Mouse (Mus musculus) heart, adult 2 months (tissue): ENCODE measurements around the gene Ppp2r5b. TPM values are rescaled to one million over a fixed set of nuclear protein-coding genes. Genes with fewer than 3 reads are reported as not detected.
A peak's percentile ranks its signal among the peaks of the same experiment; 100 is the strongest.

ENCODE experiments used
- DNase-seq, 2 experiments: peaks; one replicate each; pipeline ENCODE4 v3.0.0; 2021
- H3K27ac ChIP-seq: fragments of 200-600 bp; 2 replicates; pipeline ENCODE4 v1.8.1; 2022
- H3K27me3 ChIP-seq: fragments of 200-500 bp; 2 replicates; pipeline ENCODE4 v1.6.1; 2012; ENCODE audit warnings: mild to moderate bottlenecking, low read length, inconsistent platforms, mixed read lengths; ENCODE audit not compliant: control insufficient read depth, insufficient read depth
- H3K36me3 ChIP-seq: fragments of 200-500 bp; 2 replicates; pipeline ENCODE4 v1.6.1; 2012; ENCODE audit warnings: low read length, inconsistent platforms; ENCODE audit not compliant: control insufficient read depth, insufficient read depth
- H3K4me1 ChIP-seq: fragments of 200-500 bp; 2 replicates; pipeline ENCODE4 v1.6.1; 2011; ENCODE audit warnings: low read length; ENCODE audit not compliant: control insufficient read depth, insufficient read depth
- H3K4me3 ChIP-seq: fragments of 200-600 bp; 2 replicates; pipeline ENCODE4 v1.8.1; 2022
- H3K79me2 ChIP-seq: fragments of 200-500 bp; replicated peaks from 2 replicates; pipeline ENCODE4 v1.6.1; 2012; ENCODE audit warnings: mild to moderate bottlenecking, inconsistent platforms, low read length, moderate library complexity, mixed read lengths; ENCODE audit not compliant: control insufficient read depth, insufficient read depth
- H3K9ac ChIP-seq: fragments of 200-500 bp; 2 replicates; pipeline ENCODE4 v1.6.1; 2012; ENCODE audit warnings: low read depth, mild to moderate bottlenecking, control low read depth, inconsistent platforms, low read length, mixed read lengths
- CTCF ChIP-seq: fragments of 200-600 bp; IDR thresholded peaks from 2 replicates; pipeline ENCODE4 v1.8.1; 2022; ENCODE audit warnings: antibody characterized with exemption, mild to moderate bottlenecking, moderate library complexity
- EP300 ChIP-seq: fragments of 200-500 bp; IDR thresholded peaks from 2 replicates; pipeline ENCODE4 v1.6.1; 2011; ENCODE audit warnings: low read depth, low read length, control low read depth; ENCODE audit not compliant: insufficient read depth
- POLR2A ChIP-seq: fragments of 200-500 bp; IDR thresholded peaks from 2 replicates; pipeline ENCODE4 v1.6.1; 2011; ENCODE audit warnings: mild to moderate bottlenecking, low read depth, low read length, control low read depth; ENCODE audit not compliant: insufficient read depth
- WGBS: fragments of 180-500 bp; shearing (Covaris S2); methylation state at CpG from one replicate; pipeline ENCODE4 v1.1.7; 2018; 5-methylcytosine and 5-hydroxymethylcytosine counted together
- intact Hi-C: fragments of 180-260 bp; cut with DNase I; formaldehyde crosslinking; loops from one replicate; pipeline ENCODE4 v1.15.1; 2025
- polyA plus RNA-seq: library from polyadenylated mRNA; depleted of rRNA; stranded (reverse); fragments of >200 nt; gene quantifications from 2 replicates; pipeline ENCODE4 v1.2.3, GENCODE M21; 2012
- total RNA-seq, 2 experiments: library from RNA; stranded (reverse); gene quantifications; 2 replicates each; pipeline ENCODE4 v1.2.3; 2021

Gene Ppp2r5b
- total and polyA plus RNA-seq, 3 experiments, result 34.8 to 36.8 (median 35.1) TPM

DNA sequence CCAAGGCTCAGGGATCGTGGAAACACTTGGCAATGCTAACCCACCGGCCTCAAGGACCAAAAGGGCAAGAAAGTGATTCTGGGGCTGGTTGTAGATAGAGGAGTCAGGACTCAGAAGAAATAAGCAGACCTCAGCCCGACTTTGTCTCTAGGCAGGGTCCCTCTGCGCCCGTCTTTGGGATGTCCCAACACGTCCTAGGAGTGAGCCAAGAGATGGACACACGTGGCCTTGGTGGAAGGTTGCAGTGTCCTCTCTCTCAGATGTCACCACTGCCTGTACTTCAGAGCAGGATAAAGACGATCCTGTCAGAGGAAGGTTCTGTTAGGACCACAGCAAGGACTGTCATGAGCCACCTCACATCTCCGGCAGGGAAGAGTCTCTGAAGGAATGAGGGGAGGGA is 35.0 kb upstream of the Ppp2r5b start:
- H3K79me2 ChIP-seq, result no peaks in the 10 kb centered on the region
- H3K4me3 ChIP-seq, result no peak overlapping the region
- 83% methylated on average over 9 of the region's 9 CpGs for WGBS
- intact Hi-C loops, result no loop called here
- no peak for TF ChIP-seq CTCF
- TF ChIP-seq EP300, result no peak
- no peak for TF ChIP-seq POLR2A
- no peak for DNase-seq
- no peak overlapping the region for H3K27ac ChIP-seq
- H3K36me3 ChIP-seq, result no peaks in the 10 kb centered on the region
- H3K27me3 ChIP-seq, result no peaks in the 10 kb centered on the region
- no peak overlapping the region for H3K9ac ChIP-seq
- peaks cover 9% of the 10 kb centered on the region for H3K4me1 ChIP-seq

DNA sequence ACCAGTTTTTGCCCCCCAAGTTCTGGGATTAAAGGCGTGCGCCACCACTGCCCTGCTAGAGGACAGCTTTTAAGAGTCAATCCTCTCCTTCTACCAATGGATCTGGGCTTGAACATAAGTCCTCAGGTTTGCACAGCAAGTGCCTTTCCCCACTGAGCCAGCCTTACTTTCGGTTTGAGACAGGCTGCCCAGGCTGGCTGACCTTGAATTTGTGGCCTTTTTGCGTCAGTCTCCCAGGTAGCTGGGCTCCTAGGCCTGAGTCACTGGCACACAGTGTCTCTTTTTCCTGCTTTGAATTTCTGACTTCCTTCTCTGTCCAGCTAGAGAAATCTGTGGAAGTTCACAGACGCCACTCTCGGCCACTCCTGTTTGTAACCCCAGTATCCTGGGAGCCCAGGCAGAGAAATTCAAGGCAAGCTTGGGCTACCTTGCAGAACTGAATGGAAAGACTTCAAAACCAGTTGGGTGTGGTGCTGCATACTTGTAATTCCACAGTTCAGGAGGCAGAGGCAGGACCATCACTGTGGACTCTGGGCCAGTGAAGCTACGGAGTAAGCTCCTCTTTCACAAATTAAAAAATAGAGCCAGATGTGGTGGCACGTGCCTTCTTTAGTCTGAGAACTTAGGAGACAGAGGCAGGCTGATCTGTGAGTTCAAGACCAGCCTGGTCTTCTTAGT is 34.3 kb upstream of the Ppp2r5b start:
- no peak for DNase-seq
- TF ChIP-seq POLR2A, result no peak
- no peak for TF ChIP-seq CTCF
- TF ChIP-seq EP300, result no peak
- no peak overlapping the region for H3K4me3 ChIP-seq
- 79% methylated on average over 8 of the region's 8 CpGs for WGBS
- intact Hi-C loops, result no loop called here
- no peak overlapping the region for H3K27ac ChIP-seq
- H3K79me2 ChIP-seq, result no peaks in the 10 kb centered on the region
- peaks cover 9% of the 10 kb centered on the region for H3K4me1 ChIP-seq
- H3K36me3 ChIP-seq, result no peaks in the 10 kb centered on the region
- no peaks in the 10 kb centered on the region for H3K27me3 ChIP-seq
- no peak overlapping the region for H3K9ac ChIP-seq

DNA sequence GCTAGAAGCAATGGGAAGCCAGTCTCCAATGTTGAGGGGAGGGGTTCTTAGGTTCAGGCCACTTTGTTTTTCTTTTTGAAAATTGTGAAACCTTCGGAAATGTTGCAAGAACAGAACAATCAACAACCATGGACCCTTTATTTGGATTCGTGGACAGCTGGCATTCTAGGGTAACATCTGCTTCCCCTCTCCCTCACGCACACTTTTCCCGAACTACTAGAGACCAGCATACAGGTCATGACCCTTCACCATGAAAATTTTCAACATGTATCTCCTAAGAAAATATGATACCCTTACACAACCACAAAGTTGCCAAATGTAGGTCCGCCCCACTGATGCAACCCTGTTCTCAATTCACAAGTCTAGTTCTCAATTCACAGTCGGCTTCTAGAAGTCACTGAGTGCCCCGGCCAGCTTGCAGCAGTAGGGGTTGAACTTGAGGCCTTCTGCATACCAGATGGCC is 33.0 kb upstream of the Ppp2r5b start:
- peak in 1 of 2 experiments; percentile 43 for DNase-seq
- no peak overlapping the region for H3K9ac ChIP-seq
- 78% methylated on average over 7 of the region's 7 CpGs for WGBS
- H3K79me2 ChIP-seq, result no peaks in the 10 kb centered on the region
- no peak overlapping the region for H3K4me3 ChIP-seq
- H3K27ac ChIP-seq, result peak overlapping the region; percentile 53; the same call in 1 of the 2 replicates
- peaks cover 9% of the 10 kb centered on the region for H3K4me1 ChIP-seq
- no peaks in the 10 kb centered on the region for H3K27me3 ChIP-seq
- TF ChIP-seq CTCF, result no peak
- no peak for TF ChIP-seq POLR2A
- no peak for TF ChIP-seq EP300
- no peaks in the 10 kb centered on the region for H3K36me3 ChIP-seq
- intact Hi-C loops, result loop anchor here (1.0 kb wide), 1 partner anchor 36 kb away; no protein-coding TSS in a partner anchor

DNA sequence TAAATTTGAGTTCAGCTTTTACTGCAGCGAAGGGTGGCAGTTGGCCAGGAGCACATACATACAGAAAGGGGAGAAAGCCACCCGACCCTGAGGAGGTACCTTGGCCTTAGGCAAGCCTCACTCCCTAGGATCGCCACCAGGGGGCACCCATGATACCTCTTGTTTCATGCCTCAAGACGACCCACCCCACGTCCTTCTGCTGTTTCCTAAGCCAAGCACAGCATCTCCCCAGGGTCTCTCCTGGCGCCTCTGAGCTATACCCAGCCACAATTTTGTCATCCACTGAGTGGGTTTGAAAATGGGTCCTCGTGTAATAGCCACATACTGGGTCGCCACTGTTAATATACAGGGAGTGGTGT is 32.5 kb upstream of the Ppp2r5b start:
- TF ChIP-seq POLR2A (no peak), EP300 (peak; percentile 84), CTCF (peak; percentile 99)
- peak overlapping the region; percentile 53 for H3K27ac ChIP-seq
- WGBS, result 7% methylated on average over 8 of the region's 8 CpGs
- H3K79me2 ChIP-seq, result no peaks in the 10 kb centered on the region
- peak; percentile 87 to 91 for DNase-seq
- H3K36me3 ChIP-seq, result no peaks in the 10 kb centered on the region
- no peak overlapping the region for H3K4me3 ChIP-seq
- no peak overlapping the region for H3K9ac ChIP-seq
- intact Hi-C loops, result loop anchor here (1.0 kb wide), 1 partner anchor 36 kb away; no protein-coding TSS in a partner anchor
- H3K27me3 ChIP-seq, result no peaks in the 10 kb centered on the region
- H3K4me1 ChIP-seq, result peaks cover 5% of the 10 kb centered on the region

- intact Hi-C loops, result loop anchor here (1.0 kb wide), 1 partner anchor 37 kb away; no protein-coding TSS in a partner anchor
- peak overlapping the region; percentile 61 for H3K27ac ChIP-seq
- DNase-seq, result peak in 1 of 2 experiments; percentile 55
- H3K4me1 ChIP-seq, result peaks cover 4% of the 10 kb centered on the region
- no peaks in the 10 kb centered on the region for H3K36me3 ChIP-seq
- H3K79me2 ChIP-seq, result no peaks in the 10 kb centered on the region
- TF ChIP-seq CTCF (no peak), POLR2A (no peak), EP300 (peak; percentile 93)
- no peak overlapping the region for H3K4me3 ChIP-seq
- no peak overlapping the region for H3K9ac ChIP-seq
- WGBS, result 33% methylated on average over 11 of the region's 11 CpGs
- H3K27me3 ChIP-seq, result no peaks in the 10 kb centered on the region
Measured at GRCm38 (mm10) chr19:6267306-6268169, 31.9 kb upstream of the Ppp2r5b start.
